In genomic region chr1:65179634-65180249, GRCm38 (mm10) we compare ENCODE assay signal across 8 mouse cellular contexts. TPM values are rescaled to one million over a fixed set of nuclear protein-coding genes. Genes with fewer than 3 reads are reported as not detected.
A peak's percentile ranks its signal among the peaks of the same experiment; 100 is the strongest.
DNase-seq lines count a peak whose midpoint lies in the region; ATAC-seq and TF ChIP-seq lines count a peak whose summit lies in the region.

No protein-coding gene starts in this region.

- peak overlapping the region; percentile 82 for H3K4me3 ChIP-seq in forebrain, postnatal 0 days (ENCODE audit: low read depth, low read length)
- peak overlapping the region; percentile 56 for H3K4me3 ChIP-seq in limb, embryonic 12.5 days (replicated peaks)
- peak overlapping the region; percentile 76 for H3K4me3 ChIP-seq in midbrain, embryonic 13.5 days (replicated peaks)
- H3K4me3 ChIP-seq in stomach, embryonic 14.5 days (ENCODE audit: low read depth, low read length) = peak overlapping the region; percentile 80

- H3K9me3 ChIP-seq in forebrain, postnatal 0 days (ENCODE audit: low read length) = no peaks in the 10 kb centered on the region
- no peaks in the 10 kb centered on the region for H3K9me3 ChIP-seq in limb, embryonic 12.5 days
- H3K9me3 ChIP-seq in midbrain, embryonic 13.5 days = no peaks in the 10 kb centered on the region
- no peaks in the 10 kb centered on the region for H3K9me3 ChIP-seq in stomach, embryonic 14.5 days (ENCODE audit: control insufficient read depth, low read depth, low read length)

- H3K36me3 ChIP-seq in forebrain, postnatal 0 days (ENCODE audit: insufficient read depth) = 0 out of 2 replicates have a peak, but pooled peaks cover under 1% of the 10 kb centered on the region
- peaks cover under 1% of the 10 kb centered on the region for H3K36me3 ChIP-seq in limb, embryonic 12.5 days
- H3K36me3 ChIP-seq in midbrain, embryonic 13.5 days = peaks cover under 1% of the 10 kb centered on the region
- no peaks in the 10 kb centered on the region for H3K36me3 ChIP-seq in stomach, embryonic 14.5 days (ENCODE audit: control insufficient read depth, insufficient read depth, low read length)

- DNase-seq in right cerebral cortex, adult 18-20 months = peak; percentile 52
- no peak for DNase-seq in right cerebral cortex, postnatal 25 days
- peak; percentile 81 for DNase-seq in cerebellum, adult 9-10 months
- peak; percentile 89 for DNase-seq in forebrain, postnatal 0 days

- peaks cover 18% of the 10 kb centered on the region for H3K4me1 ChIP-seq in forebrain, postnatal 0 days (ENCODE audit: insufficient read depth)
- peaks cover 14% of the 10 kb centered on the region for H3K4me1 ChIP-seq in limb, embryonic 12.5 days (replicated peaks)
- peaks cover 27% of the 10 kb centered on the region for H3K4me1 ChIP-seq in midbrain, embryonic 13.5 days (replicated peaks)
- peaks cover 3% of the 10 kb centered on the region; the same call in 1 of the 2 replicates for H3K4me1 ChIP-seq in stomach, embryonic 14.5 days (ENCODE audit: control insufficient read depth, insufficient read depth, low read length)

- peak overlapping the region; percentile 47 for H3K4me2 ChIP-seq in forebrain, postnatal 0 days (ENCODE audit: low read depth)
- H3K4me2 ChIP-seq in limb, embryonic 12.5 days = peak overlapping the region; percentile 60
- H3K4me2 ChIP-seq in midbrain, embryonic 13.5 days (replicated peaks) = peak overlapping the region; percentile 68
- H3K4me2 ChIP-seq in stomach, embryonic 14.5 days (replicated peaks; ENCODE audit: low read depth, low read length) = peak overlapping the region; percentile 43

- peak; percentile 82 for TF ChIP-seq CTCF in forebrain, postnatal 0 days (IDR thresholded peaks at IDR 0.05; ENCODE audit: low read depth)

- 3% methylated on average over 11 of the region's 11 CpGs for WGBS in forebrain, postnatal 0 days
- 9% methylated on average over 11 of the region's 11 CpGs for WGBS in limb, embryonic 12.5 days
- 4% methylated on average over 11 of the region's 11 CpGs for WGBS in midbrain, embryonic 13.5 days
- WGBS in stomach, embryonic 14.5 days = 3% methylated on average over 11 of the region's 11 CpGs

- H3K27ac ChIP-seq in forebrain, postnatal 0 days (ENCODE audit: low read depth, low read length) = peak overlapping the region; percentile 95
- peak overlapping the region; percentile 95 for H3K27ac ChIP-seq in limb, embryonic 12.5 days
- H3K27ac ChIP-seq in midbrain, embryonic 13.5 days = peak overlapping the region; percentile 99
- peak overlapping the region; percentile 98; the same call in 1 of the 2 replicates for H3K27ac ChIP-seq in stomach, embryonic 14.5 days (ENCODE audit: low read length)

- H3K9ac ChIP-seq in forebrain, postnatal 0 days = peak overlapping the region; percentile 87
- H3K9ac ChIP-seq in limb, embryonic 12.5 days (replicated peaks) = peak overlapping the region; percentile 66
- peak overlapping the region; percentile 88 for H3K9ac ChIP-seq in midbrain, embryonic 13.5 days (replicated peaks)
- H3K9ac ChIP-seq in stomach, embryonic 14.5 days (replicated peaks; ENCODE audit: low read depth, low read length) = peak overlapping the region; percentile 68; the same call in 1 of the 2 replicates

- H3K27me3 ChIP-seq in forebrain, postnatal 0 days (ENCODE audit: insufficient read depth, low read length) = no peaks in the 10 kb centered on the region
- H3K27me3 ChIP-seq in limb, embryonic 12.5 days = no peaks in the 10 kb centered on the region
- H3K27me3 ChIP-seq in midbrain, embryonic 13.5 days = no peaks in the 10 kb centered on the region
- H3K27me3 ChIP-seq in stomach, embryonic 14.5 days (ENCODE audit: control insufficient read depth, insufficient read depth, low read length) = no peaks in the 10 kb centered on the region

- no peak for ATAC-seq in forebrain, postnatal 0 days
- peak; percentile 14 for ATAC-seq in inflammation-experienced regulatory T-cells, adult 6 months
- no peak for ATAC-seq in limb, embryonic 12.5 days (ENCODE audit: insufficient number of reproducible peaks, insufficient read depth, low FRiP score, low TSS enrichment, low read depth)
- ATAC-seq in midbrain, embryonic 13.5 days = no peak
- ATAC-seq in stomach, embryonic 14.5 days (ENCODE audit: insufficient number of reproducible peaks, insufficient read depth, low FRiP score, low read depth) = no peak

RNA-seq across cellular contexts. Expression of gene Idh1, which starts 6.6 kb away (rescaled TPM):
- 366 and 375 TPM in 2 replicates for total RNA-seq in forebrain, postnatal 0 days (2014; rRNA removed)
- polyA plus RNA-seq in forebrain, postnatal 0 days (2015; fragmentation: Nextera tagmentation; extraction: Ambion mirVana) = 436 and 453 TPM in 2 replicates
- polyA plus RNA-seq in inflammation-experienced regulatory T-cells, adult 6 months (2017; shearing (Covaris generic)) = 10 to 100 TPM in 1 of 3 experiments, 1 to 10 TPM in 2; 6.3 to 13.0 (median 9.4) TPM
- 139 and 140 TPM in 2 replicates for polyA plus RNA-seq in limb, embryonic 12.5 days (2016; fragmentation: Nextera tagmentation; extraction: Ambion mirVana)
- polyA plus RNA-seq in midbrain, embryonic 13.5 days (2015; fragmentation: Nextera tagmentation; extraction: Ambion mirVana) = 517 and 568 TPM in 2 replicates
- polyA plus RNA-seq in stomach, embryonic 14.5 days (2014; fragmentation: Nextera tagmentation; extraction: Ambion mirVana) = 148 and 162 TPM in 2 replicates

RNA-seq across cellular contexts. Expression of gene Pikfyve, which starts 6.7 kb away (rescaled TPM):
- 33.6 and 42.6 TPM in 2 replicates for total RNA-seq in forebrain, postnatal 0 days (2014; rRNA removed)
- 8.3 and 9.9 TPM in 2 replicates for polyA plus RNA-seq in forebrain, postnatal 0 days (2015; fragmentation: Nextera tagmentation; extraction: Ambion mirVana)
- polyA plus RNA-seq in inflammation-experienced regulatory T-cells, adult 6 months (2017; shearing (Covaris generic)) = 10 to 100 TPM in 2 of 3 experiments, 1 to 10 TPM in 1; 9.5 to 14.6 (median 13.5) TPM
- polyA plus RNA-seq in limb, embryonic 12.5 days (2016; fragmentation: Nextera tagmentation; extraction: Ambion mirVana) = 15.1 and 15.4 TPM in 2 replicates
- 14.4 and 16.2 TPM in 2 replicates for polyA plus RNA-seq in midbrain, embryonic 13.5 days (2015; fragmentation: Nextera tagmentation; extraction: Ambion mirVana)
- polyA plus RNA-seq in stomach, embryonic 14.5 days (2014; fragmentation: Nextera tagmentation; extraction: Ambion mirVana) = 18.7 TPM in 2 replicates

RNA-seq across cellular contexts. Expression of gene D630023F18Rik, which starts 56.7 kb away (rescaled TPM):
- total RNA-seq in forebrain, postnatal 0 days (2014; rRNA removed) = 6.5 and 9.8 TPM in 2 replicates
- polyA plus RNA-seq in forebrain, postnatal 0 days (2015; fragmentation: Nextera tagmentation; extraction: Ambion mirVana) = 8.2 and 12.3 TPM in 2 replicates
- polyA plus RNA-seq in inflammation-experienced regulatory T-cells, adult 6 months (2017; shearing (Covaris generic)) = not detected
- polyA plus RNA-seq in limb, embryonic 12.5 days (2016; fragmentation: Nextera tagmentation; extraction: Ambion mirVana) = 0.14 and 0.24 TPM in 2 replicates
- polyA plus RNA-seq in midbrain, embryonic 13.5 days (2015; fragmentation: Nextera tagmentation; extraction: Ambion mirVana) = 0.26 and 0.27 TPM in 2 replicates
- polyA plus RNA-seq in stomach, embryonic 14.5 days (2014; fragmentation: Nextera tagmentation; extraction: Ambion mirVana) = 0.29 TPM in 1 of 2 replicates, not detected in the other

Comparison
In these comparisons a context has a peak if more than half of its experiments do, and no peak if none do; other contexts are left out.
1. RNA of gene Idh1, which starts 6.6 kb away (polyA plus RNA-seq): 517 to 568 TPM in midbrain, embryonic 13.5 days, 436 to 453 TPM in forebrain, postnatal 0 days, 148 to 162 TPM in stomach, embryonic 14.5 days and 139 to 140 TPM in limb, embryonic 12.5 days; 6.3 to 13.0 TPM in inflammation-experienced regulatory T-cells, adult 6 months; every median in the first group is over 10 times any median in the second.
2. Peak in every context shown above with its lines, with median percentiles within 50 percentile points of each other: H3K27ac ChIP-seq, H3K4me2 ChIP-seq, H3K4me3 ChIP-seq and H3K9ac ChIP-seq.